Mouse (Mus musculus): ENCODE results near the gene Klrb1c.
"Not testable (repeated sequence)": the region's sequence is repeated elsewhere in the genome, so short reads cannot be mapped to it uniquely, and the experiment has no call there.

Gene Klrb1c

DNA sequence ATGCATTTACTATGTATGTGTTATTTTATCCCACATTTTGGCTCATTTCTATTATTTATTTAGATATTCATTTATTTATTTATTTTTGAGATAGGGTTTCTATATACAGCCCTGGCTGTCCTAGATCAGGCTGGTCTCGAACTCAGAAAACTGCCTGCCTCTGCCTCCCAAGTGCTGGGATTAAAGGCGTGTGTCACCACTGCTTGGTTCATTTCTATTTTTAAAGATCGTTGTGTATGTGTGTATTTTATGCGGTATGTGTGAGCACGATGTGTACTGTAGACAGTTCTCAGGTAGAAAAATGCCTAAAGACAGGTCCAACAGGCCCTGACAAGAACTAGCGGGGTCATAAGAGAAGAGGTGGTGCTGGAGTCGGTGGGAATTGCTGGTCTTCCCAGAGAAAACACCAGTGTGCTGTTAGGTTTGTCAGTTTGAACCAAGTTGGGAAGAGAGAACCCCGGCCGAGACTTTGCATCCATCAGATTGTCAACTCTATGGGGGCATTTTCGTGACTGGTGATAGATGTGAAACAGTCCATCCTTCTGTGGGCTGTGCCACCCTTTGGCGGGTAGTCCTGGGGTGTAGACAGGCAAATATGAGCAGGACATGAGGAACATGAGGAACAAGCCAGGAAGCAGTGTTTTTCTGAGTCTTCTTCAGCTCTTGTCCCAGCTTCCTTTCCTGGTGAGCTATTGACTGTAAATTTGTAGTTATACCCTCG is 8.3 kb upstream of the Klrb1c start:
- no peak for DNase-seq

DNA sequence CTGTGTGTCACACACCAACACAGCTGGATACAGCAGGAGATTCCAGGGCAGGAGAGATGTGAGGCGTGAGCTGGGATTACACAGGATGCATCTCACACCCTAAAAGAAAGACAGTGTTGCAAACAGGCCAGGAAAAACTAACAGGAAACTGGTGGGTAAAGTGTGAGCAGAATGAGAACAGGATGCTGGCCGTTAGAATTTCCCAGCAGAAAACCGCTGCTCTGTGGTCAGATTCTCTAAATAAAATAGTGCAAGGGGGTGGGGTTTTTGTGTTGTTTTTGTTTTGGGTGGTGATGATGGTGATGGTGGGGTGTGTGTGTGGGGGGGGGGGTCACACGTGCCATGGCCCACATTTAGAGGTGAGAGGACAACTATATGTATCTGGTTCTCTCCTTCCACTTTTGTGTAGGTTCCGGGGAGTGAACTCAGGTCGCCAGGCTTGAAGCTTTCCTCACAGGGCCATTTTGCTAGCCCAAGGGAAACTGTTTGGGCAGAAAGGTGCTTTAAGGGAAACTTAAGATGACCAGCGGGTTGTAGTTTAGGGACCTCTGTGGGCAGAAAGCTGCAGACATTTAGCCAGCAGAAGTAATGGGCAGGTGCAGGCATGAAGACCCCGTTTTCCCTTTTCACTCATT is 7.4 kb upstream of the Klrb1c start:
- no peak for DNase-seq

- DNase-seq, result no peak
Measured at GRCm38 (mm10) chr6:128793734-128794133, 4.7 kb upstream of the Klrb1c start.

GRCm38 (mm10) chr6:128790491-128790994 is 1.5 kb upstream of the Klrb1c start:
- not testable (repeated sequence) for DNase-seq

DNA sequence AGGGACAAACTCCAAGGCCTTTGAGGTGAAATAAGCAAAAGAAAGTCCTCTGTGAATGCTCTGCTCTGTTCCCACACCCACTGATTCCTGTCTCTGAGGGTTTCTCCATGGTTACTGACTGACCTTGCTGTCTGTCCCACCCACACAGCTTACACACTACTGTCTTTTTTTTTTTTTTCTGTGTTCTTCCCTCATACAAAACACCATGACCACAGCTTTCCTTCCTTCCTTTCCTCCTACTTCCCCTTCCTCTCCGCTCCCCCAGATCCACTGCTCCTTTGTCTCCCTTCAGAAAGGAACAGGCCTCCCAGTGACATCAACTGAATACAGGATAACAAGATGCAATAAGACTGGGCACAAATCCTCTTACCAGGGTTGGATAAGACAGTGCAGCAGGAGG is 498 bp downstream of the Klrb1c start:
- DNase-seq, result no peak

- DNase-seq, result not testable (repeated sequence)
Measured at GRCm38 (mm10) chr6:128786396-128786795, 2.6 kb downstream of the Klrb1c start.

DNA sequence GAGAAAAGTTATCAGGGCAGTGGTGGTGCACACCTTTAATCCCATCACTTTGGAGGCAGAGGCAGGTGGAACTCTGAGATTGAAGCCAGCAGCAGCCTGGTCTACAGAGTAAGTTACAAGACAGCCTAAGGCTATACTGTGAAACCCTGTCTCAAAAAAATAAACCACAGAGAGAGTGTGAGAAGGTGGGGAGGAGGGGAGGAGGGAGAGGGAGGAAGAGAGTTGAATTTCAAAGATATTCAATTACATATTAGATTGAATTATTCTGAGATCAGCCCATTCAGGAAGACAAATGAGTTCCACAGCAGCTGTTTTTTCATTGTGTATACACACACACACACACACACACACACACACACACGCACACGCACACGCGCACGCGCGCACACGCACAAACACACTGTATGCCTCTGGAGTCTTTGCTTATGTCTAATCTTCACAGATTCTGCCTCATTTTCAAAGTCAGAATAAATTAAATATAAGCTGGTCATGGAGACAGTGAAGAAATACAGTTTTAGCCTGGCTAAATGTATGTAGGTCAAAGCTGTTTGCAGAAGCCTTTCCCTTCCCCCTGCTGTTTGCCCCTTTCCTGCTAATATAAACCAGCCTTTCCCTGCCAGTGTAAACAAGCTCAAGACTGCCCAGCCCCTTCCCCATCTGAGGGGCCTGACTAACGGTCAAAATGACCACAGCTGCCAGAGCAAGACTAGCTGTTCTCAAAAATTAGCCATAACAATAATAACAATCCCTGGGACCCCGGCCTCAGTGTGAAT is 19.3 kb downstream of the Klrb1c start:
- DNase-seq, result no peak

DNA sequence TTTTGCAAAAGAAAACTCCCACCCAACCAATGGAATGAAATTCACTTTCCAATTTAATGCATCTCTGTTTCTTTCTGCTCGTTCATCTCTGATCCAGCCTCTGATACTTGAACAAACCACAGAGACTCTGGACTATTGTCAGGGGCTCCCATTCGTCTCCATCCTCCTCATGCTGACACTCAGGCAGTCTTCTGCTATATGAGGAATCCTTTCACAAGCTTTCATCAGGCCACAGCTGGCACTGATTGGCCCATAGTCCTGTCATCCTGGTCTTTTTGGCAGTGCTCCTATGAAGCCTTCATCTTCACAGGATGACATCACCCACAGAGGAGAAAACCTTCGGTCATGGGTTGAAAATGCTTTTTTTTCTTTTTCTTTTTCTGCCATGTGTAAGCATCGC is 21.0 kb downstream of the Klrb1c start:
- DNase-seq, result no peak

- peak; percentile 9 for DNase-seq
Measured at GRCm38 (mm10) chr6:128766486-128767254, 22.3 kb downstream of the Klrb1c start.

DNA sequence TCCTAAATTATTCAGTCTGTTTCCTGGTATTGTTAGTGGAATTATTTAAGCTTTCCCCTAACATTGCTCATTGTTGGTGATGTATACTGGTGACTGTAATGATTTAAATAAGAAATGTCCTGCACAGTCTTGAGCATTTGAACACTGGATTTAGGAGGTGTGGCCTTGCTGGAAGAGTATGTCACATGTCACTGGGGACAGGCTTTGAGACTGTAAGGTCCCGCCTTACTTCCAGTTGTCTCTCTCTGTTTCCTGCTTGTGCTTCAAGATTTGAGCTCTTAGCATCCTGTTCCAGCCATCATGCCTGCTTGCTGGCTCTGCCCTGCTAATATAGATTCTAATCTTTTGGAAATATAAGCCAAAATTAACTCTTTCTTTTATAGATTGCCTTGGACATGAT is 23.8 kb downstream of the Klrb1c start:
- no peak for DNase-seq

DNA sequence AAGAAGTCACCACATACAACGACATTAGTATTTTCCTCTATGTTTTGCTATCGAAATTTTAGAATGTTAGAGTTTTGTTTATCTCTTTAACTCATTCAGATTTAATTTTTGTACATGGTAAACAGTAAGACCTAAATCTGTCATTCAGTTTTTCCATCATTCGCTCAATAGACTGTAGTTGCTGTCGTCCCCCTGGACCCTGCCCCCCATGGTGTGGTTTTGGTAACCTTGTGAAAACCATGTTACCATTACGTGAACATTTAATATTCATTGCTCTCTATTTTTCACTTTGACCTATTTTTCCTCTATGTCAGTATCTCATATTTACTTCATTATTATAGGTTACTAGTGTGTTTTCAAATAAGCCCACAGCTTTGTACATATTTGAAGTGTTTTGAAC is 24.4 kb downstream of the Klrb1c start:
- no peak for DNase-seq

DNA sequence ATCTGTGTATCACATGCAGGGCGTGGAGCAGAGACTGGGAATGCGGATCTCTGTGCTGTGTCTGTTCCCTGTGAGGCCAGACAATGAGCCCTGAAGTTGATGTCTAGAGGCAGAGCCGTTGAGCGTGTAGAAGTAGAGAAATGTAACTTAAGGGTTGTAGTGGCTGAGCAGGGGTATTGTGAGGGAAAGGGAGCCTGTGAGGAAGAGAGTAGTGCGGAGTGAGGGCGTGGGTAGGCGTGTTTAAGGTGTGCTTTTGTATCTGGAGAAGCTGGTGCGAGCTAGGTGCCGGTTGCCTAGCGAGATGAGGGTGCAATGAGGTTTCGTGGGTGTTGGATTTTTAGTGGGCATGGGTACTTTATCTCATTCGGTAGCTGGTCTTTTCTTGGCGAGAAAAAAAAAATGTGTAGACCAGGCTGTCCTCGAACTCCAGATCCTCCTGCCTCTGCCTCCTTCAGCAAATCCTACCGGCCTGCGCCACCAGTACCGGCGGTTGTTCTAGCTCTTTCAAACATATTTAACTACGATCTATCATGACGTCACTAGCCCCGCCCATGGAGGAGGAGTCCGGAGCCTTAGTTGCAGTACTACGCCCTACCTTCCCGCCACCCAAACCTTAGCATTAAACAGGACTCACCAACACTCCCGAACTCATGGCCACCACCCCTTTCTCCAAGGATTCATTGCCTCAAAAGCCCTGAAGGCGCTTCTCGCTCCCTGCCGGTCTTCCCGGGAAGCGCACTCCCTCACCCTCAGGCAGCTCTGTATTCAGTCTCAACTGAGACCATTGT is 25.1 kb downstream of the Klrb1c start:
- DNase-seq, result peak; percentile 95

- DNase-seq, result not testable (repeated sequence)
Measured at GRCm38 (mm10) chr6:128762892-128763670, 25.9 kb downstream of the Klrb1c start.

DNA sequence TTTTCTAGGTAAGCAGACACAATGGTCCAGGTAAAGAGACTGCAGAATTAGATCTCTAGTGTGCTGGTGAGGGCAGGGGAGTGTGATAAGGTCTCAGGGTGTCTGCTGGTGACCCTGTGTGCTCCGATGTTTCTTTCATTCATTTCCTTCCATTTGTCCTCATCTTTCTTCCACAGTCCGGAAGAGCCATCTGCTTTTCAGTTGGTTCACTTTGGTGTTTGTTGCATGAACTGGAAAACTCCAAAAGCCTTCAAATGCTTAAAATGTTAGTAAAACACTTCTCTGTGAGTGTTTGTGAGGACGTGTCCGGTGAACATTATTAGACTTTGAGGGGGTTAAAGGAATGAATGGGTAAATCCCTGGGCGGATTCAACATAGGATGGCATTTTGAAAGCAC is 27.9 kb downstream of the Klrb1c start:
- no peak for DNase-seq

DNA sequence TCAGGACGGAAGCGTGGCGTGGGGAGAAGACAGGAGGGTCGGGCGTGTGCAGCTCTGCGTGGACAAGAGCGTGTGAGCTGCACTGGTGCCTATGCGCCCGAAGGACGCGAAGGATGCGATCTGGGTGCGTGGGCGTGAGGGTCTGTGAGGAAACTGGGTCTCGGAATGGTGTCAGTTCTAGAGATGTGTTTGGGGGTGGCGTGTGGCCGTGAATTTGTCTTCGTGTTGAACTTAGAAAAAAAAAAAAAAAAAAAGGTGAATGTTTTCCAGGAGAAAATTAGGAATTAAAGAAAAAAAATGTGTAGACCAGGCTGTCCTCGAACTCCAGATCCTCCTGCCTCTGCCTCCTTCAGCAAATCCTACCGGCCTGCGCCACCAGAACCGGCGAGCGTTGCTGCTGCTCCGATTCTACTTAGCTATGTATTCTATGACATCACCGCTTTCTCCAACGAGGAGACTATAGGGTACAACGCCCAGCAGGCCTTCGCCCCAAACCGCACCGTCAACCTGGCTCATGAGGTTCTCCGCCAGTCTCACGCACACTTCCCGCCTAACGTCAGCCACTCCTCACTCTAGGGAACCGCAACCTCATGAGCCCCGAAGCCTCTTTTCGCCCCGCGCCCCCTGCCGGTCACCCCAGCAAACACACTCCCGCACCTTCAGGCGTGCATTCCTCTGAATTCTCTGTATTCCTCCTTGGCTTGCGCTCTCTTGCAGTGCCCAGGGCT is 28.4 kb downstream of the Klrb1c start:
- peak; percentile 85 for DNase-seq

- peak; percentile 91 for DNase-seq
Measured at GRCm38 (mm10) chr6:128760016-128760415, 29.0 kb downstream of the Klrb1c start.

GRCm38 (mm10) chr6:128759221-128759950 is 29.6 kb downstream of the Klrb1c start:
- DNase-seq, result no peak

DNA sequence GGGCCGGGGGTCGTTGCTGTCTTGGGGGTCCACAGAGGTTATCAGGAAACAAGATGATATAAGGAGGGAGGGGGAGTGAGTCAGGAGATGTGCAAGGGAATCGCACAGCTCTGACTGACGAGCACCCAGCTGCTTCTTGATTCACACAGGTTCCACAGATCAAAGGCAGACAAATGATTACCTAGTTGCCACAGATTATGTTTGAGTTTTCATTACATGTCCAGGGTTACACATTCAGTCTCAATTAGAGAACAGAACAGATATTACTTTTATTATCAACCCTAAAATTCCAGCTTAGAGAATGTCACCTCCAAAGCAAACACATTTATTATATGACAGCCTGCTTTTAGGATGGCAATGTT is 33.6 kb downstream of the Klrb1c start:
- not testable (repeated sequence) for DNase-seq

DNA sequence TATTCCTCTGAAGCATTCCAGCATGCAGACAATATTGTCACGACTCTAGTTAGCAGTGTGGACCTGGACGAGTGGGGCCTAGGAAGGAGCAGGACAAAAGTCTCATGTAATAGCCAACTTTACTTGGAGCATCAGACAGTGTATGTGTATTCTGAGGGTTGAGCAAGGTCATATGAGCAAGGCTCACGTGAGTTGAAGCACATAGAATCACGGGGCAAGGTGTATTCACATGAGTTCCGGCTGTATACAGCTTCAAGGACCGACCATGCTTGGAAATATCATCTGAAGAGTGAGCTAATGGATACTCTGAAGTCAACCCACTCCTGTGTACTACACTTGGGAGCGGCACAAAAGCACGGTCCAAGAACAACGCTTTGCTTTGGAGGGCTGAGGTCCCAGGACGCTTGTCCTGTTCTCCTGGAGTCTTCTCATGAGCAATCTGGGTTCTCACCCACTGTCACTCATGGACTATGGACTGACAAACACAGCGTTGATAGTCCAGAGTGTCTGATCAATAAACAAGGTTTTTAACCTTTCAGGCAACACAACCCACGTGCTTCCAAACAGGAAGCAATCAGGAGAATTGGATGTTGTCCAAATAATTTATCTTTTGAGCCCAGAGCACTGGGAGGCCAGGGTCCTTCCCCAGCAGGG is 34.1 kb downstream of the Klrb1c start:
- not testable (repeated sequence) for DNase-seq

Data from right cerebral cortex, postnatal 25 days (tissue).